Mouse (Mus musculus) cortical plate, adult 2 months (tissue): Measurements from ENCODE around the gene Tmem219. TPM values are rescaled to one million over a fixed set of nuclear protein-coding genes. Genes with fewer than 3 reads are reported as not detected.

Experiments used
- H3K27ac ChIP-seq: fragments of 200-500 bp; 2 replicates; pipeline ENCODE4 v1.5.1; 2012; ENCODE audit warnings: low read length, control low read depth, inconsistent platforms; ENCODE audit not compliant: insufficient read depth
- H3K4me1 ChIP-seq: fragments of 200-500 bp; 2 replicates; pipeline ENCODE4 v1.6.1; 2011; ENCODE audit warnings: low read length; ENCODE audit not compliant: control insufficient read depth, insufficient read depth
- H3K4me3 ChIP-seq: fragments of 200-500 bp; 2 replicates; pipeline ENCODE4 v1.5.1; 2011; ENCODE audit warnings: mild to moderate bottlenecking, low read length, control low read depth; ENCODE audit not compliant: insufficient read depth
- CTCF ChIP-seq: fragments of 200-500 bp; IDR thresholded peaks from 2 replicates; pipeline ENCODE4 v1.5.1; 2011; ENCODE audit warnings: mild to moderate bottlenecking, control low read depth, low read length; ENCODE audit not compliant: insufficient read depth; ENCODE audit errors: extremely low read depth
- POLR2A ChIP-seq: fragments of 200-500 bp; IDR thresholded peaks from 2 replicates; pipeline ENCODE4 v1.6.1; 2011; ENCODE audit warnings: mild to moderate bottlenecking, low read length, control low read depth; ENCODE audit not compliant: insufficient read depth; ENCODE audit errors: extremely low read depth
- polyA plus RNA-seq: library from polyadenylated mRNA; depleted of rRNA; stranded (reverse); fragments of >200 nt; gene quantifications from 2 replicates; pipeline ENCODE4 v1.2.3, GENCODE M21; 2012

The Tmem219 gene
- polyA plus RNA-seq, 1 experiment, result 35.9 TPM

- TF ChIP-seq CTCF, result no peak
- no peak for TF ChIP-seq POLR2A
Measured at GRCm38 (mm10) chr7:126869780-126870519, 52.8 kb downstream of the Tmem219 start.

GRCm38 (mm10) chr7:126868003-126868402 is 54.7 kb downstream of the Tmem219 start:
- Histone ChIP-seq H3K27ac (no peak overlapping the region), H3K4me1 (peaks cover 2% of the 10 kb centered on the region), H3K4me3 (no peak overlapping the region)
- TF ChIP-seq POLR2A (no peak), CTCF (no peak)

More at GRCm38 (mm10) chr7:126869780-126870519, 52.8 kb downstream of the Tmem219 start:
- Histone ChIP-seq H3K4me3 (no peak overlapping the region), H3K27ac (no peak overlapping the region), H3K4me1 (no peaks in the 10 kb centered on the region)

GRCm38 (mm10) chr7:126867534-126867933 is 55.2 kb downstream of the Tmem219 start:
- Histone ChIP-seq H3K27ac (no peak overlapping the region), H3K4me3 (no peak overlapping the region), H3K4me1 (peaks cover 2% of the 10 kb centered on the region)
- TF ChIP-seq CTCF, result no peak

GRCm38 (mm10) chr7:126863791-126864190 is 58.9 kb downstream of the Tmem219 start:
- peak overlapping the region; percentile 41; the same call in 1 of the 2 replicates for H3K4me3 ChIP-seq
- H3K27ac ChIP-seq, result no peak overlapping the region
- 0 out of 2 replicates have a peak, but pooled peaks have one; percentile 9 for TF ChIP-seq POLR2A
- TF ChIP-seq CTCF, result no peak
- H3K4me1 ChIP-seq, result peaks cover 4% of the 10 kb centered on the region

- Histone ChIP-seq H3K27ac (peak within 1 kb of the TSS; percentile 46), H3K4me1 (peaks cover 4% of the 10 kb centered on the region), H3K4me3 (peak within 1 kb of the TSS; percentile 41)
- TF ChIP-seq CTCF (no peak), POLR2A (peak; percentile 60)
Measured at GRCm38 (mm10) chr7:126862147-126862784, 60.5 kb downstream of the Tmem219 start, which contains the start of gene Ino80e. Ino80e (minus strand) TSS chr7:126862377.

- peak within 1 kb of the TSS; percentile 46 for H3K27ac ChIP-seq
- TF ChIP-seq CTCF (no peak), POLR2A (peak; percentile 81)
- peak within 1 kb of the TSS; percentile 41 for H3K4me3 ChIP-seq
- H3K4me1 ChIP-seq, result peaks cover 4% of the 10 kb centered on the region
Measured at GRCm38 (mm10) chr7:126861429-126862130, 61.1 kb downstream of the Tmem219 start, which contains the start of gene Hirip3. Hirip3 (plus strand) TSS chr7:126861972.

- Histone ChIP-seq H3K27ac (no peak overlapping the region), H3K4me1 (peaks cover 4% of the 10 kb centered on the region), H3K4me3 (peak overlapping the region; percentile 41)
- TF ChIP-seq CTCF (no peak), POLR2A (no peak)
Measured at GRCm38 (mm10) chr7:126860987-126861386, 61.7 kb downstream of the Tmem219 start.

GRCm38 (mm10) chr7:126856741-126857420 is 65.8 kb downstream of the Tmem219 start:
- H3K4me1 ChIP-seq, result peaks cover 2% of the 10 kb centered on the region; the same call in 1 of the 2 replicates
- TF ChIP-seq CTCF (no peak), POLR2A (no peak)
- no peak overlapping the region for H3K4me3 ChIP-seq
- H3K27ac ChIP-seq, result no peak overlapping the region

GRCm38 (mm10) chr7:126855641-126856040 is 67.1 kb downstream of the Tmem219 start:
- no peak overlapping the region for H3K27ac ChIP-seq
- TF ChIP-seq CTCF (no peak), POLR2A (no peak)

More at GRCm38 (mm10) chr7:126855641-126856040, 67.1 kb downstream of the Tmem219 start:
- no peaks in the 10 kb centered on the region for H3K4me1 ChIP-seq
- H3K4me3 ChIP-seq, result no peak overlapping the region
